In the genomic region with DNA sequence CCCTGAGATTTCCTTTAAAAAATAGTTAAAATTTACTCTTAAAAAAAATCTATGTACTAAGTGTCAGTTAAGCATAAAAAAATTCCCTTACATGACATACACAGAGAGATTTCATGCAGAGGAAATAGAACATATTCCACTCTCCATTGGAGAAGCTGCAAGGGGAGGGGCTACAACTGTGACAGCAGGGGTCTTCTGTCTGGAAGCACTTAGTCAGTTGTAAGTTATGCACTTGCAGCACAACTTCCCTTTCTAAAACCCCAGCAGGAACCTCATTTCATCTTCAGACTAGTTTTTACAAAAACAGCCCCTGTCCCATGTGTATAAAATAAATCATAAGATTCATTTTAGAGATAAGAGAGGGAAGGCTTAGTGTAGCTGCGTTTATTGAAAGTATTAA, we compare ENCODE assay signal across 19 mouse cellular contexts.
DNase-seq lines count a peak whose midpoint lies in the region; ATAC-seq and TF ChIP-seq lines count a peak whose summit lies in the region.
"Had no signal": no experiment of that assay in that cellular context is flagged by ENCODE, and none has a peak within 500 bp of the region (broad histone marks: within the 10 kb centered on the region; RNA-seq: fewer than 3 reads in every experiment).

No protein-coding gene starts in this region.

- H3K27ac ChIP-seq in hindbrain, embryonic 10.5 days = no peak overlapping the region
- no peak overlapping the region for H3K27ac ChIP-seq in hindbrain, embryonic 13.5 days
- H3K27ac ChIP-seq in midbrain, embryonic 11.5 days (ENCODE audit: low read depth, low read length) = no peak overlapping the region
- H3K27ac ChIP-seq: embryonic facial prominence, embryonic 13.5 days; forebrain, embryonic 13.5 days; heart, embryonic 13.5 days; hindbrain, embryonic 14.5 days; intestine, embryonic 15.5 days had no signal

- TF ChIP-seq CTCF in brain, embryonic 14.5 days (IDR thresholded peaks at IDR 0.05; ENCODE audit: borderline replicate concordance, extremely low read depth, insufficient read depth, insufficient read length) = no peak

- H3K4me2 ChIP-seq in hindbrain, embryonic 13.5 days = no peak overlapping the region
- no peak overlapping the region for H3K4me2 ChIP-seq in midbrain, embryonic 11.5 days
- H3K4me2 ChIP-seq: embryonic facial prominence, embryonic 13.5 days; forebrain, embryonic 13.5 days; heart, embryonic 13.5 days; hindbrain, embryonic 14.5 days; intestine, embryonic 15.5 days had no signal

- no peaks in the 10 kb centered on the region for H3K36me3 ChIP-seq in hindbrain, embryonic 10.5 days
- H3K36me3 ChIP-seq in hindbrain, embryonic 13.5 days = no peaks in the 10 kb centered on the region
- no peaks in the 10 kb centered on the region for H3K36me3 ChIP-seq in midbrain, embryonic 11.5 days (ENCODE audit: control insufficient read depth, insufficient read depth, low read length)
- H3K36me3 ChIP-seq: embryonic facial prominence, embryonic 13.5 days; heart, embryonic 13.5 days; intestine, embryonic 15.5 days had no signal

- no peaks in the 10 kb centered on the region for H3K27me3 ChIP-seq in hindbrain, embryonic 10.5 days (ENCODE audit: insufficient read depth, poor library complexity, severe bottlenecking)
- no peaks in the 10 kb centered on the region for H3K27me3 ChIP-seq in hindbrain, embryonic 13.5 days
- H3K27me3 ChIP-seq in midbrain, embryonic 11.5 days (ENCODE audit: control insufficient read depth, insufficient read depth, low read length) = no peaks in the 10 kb centered on the region
- H3K27me3 ChIP-seq: embryonic facial prominence, embryonic 13.5 days; forebrain, embryonic 13.5 days; heart, embryonic 13.5 days; intestine, embryonic 15.5 days had no signal

- ATAC-seq in hindbrain, embryonic 13.5 days (ENCODE audit: low FRiP score) = no peak
- no peak for ATAC-seq in midbrain, embryonic 11.5 days (ENCODE audit: low FRiP score)
- ATAC-seq: forebrain, embryonic 13.5 days; intestine, embryonic 15.5 days had no signal

- H3K9me3 ChIP-seq in hindbrain, embryonic 10.5 days = no peaks in the 10 kb centered on the region
- no peaks in the 10 kb centered on the region for H3K9me3 ChIP-seq in hindbrain, embryonic 13.5 days
- H3K9me3 ChIP-seq in midbrain, embryonic 11.5 days (ENCODE audit: control insufficient read depth, low read length) = no peaks in the 10 kb centered on the region
- H3K9me3 ChIP-seq: embryonic facial prominence, embryonic 13.5 days; forebrain, embryonic 13.5 days; heart, embryonic 13.5 days; intestine, embryonic 15.5 days had no signal

- no peak overlapping the region for H3K4me3 ChIP-seq in hindbrain, embryonic 10.5 days
- H3K4me3 ChIP-seq in hindbrain, embryonic 13.5 days = no peak overlapping the region
- no peak overlapping the region for H3K4me3 ChIP-seq in midbrain, embryonic 11.5 days (ENCODE audit: low read depth, low read length)
- H3K4me3 ChIP-seq: embryonic facial prominence, embryonic 13.5 days; forebrain, embryonic 13.5 days; heart, embryonic 13.5 days; intestine, embryonic 15.5 days had no signal

- peak; percentile 9 for DNase-seq in hindbrain, embryonic 10.5 days (ENCODE audit: low spot score)
- peak; percentile 6 for DNase-seq in brain, embryonic 14.5 days (ENCODE audit: low read depth)
- DNase-seq in embryo, embryonic 11.5 days (ENCODE audit: low read depth, low spot score) = peak; percentile 4
- peak; percentile 47 for DNase-seq in retina, embryonic 14.5 days (ENCODE audit: low spot score)
- no peak for DNase-seq in midbrain, embryonic 11.5 days (ENCODE audit: low spot score, missing footprints)
- DNase-seq in spleen, postnatal 10 days (ENCODE audit: low spot score in 2 of 2) = no peak
- DNase-seq: adrenal gland, adult 2 months; adrenal gland, postnatal 25 days; cerebellum, adult 2 months; cerebellum, postnatal 10 days; gastrocnemius, postnatal 36 days; heart, adult 11 months; heart, postnatal 4 days had no signal

- H3K4me1 ChIP-seq in hindbrain, embryonic 10.5 days (replicated peaks) = no peaks in the 10 kb centered on the region
- no peaks in the 10 kb centered on the region for H3K4me1 ChIP-seq in hindbrain, embryonic 13.5 days (replicated peaks)
- H3K4me1 ChIP-seq in midbrain, embryonic 11.5 days (ENCODE audit: control insufficient read depth, insufficient read depth, low read length) = no peaks in the 10 kb centered on the region
- H3K4me1 ChIP-seq: embryonic facial prominence, embryonic 13.5 days; forebrain, embryonic 13.5 days; heart, embryonic 13.5 days; intestine, embryonic 15.5 days had no signal

- 87% methylated on average over 1 of the region's 1 CpGs for WGBS in hindbrain, embryonic 10.5 days
- WGBS in hindbrain, embryonic 13.5 days = 82% methylated on average over 1 of the region's 1 CpGs
- 79% methylated on average over 1 of the region's 1 CpGs for WGBS in midbrain, embryonic 11.5 days

- TF ChIP-seq POLR2A in brain, embryonic 14.5 days (IDR thresholded peaks at IDR 0.05; ENCODE audit: borderline replicate concordance, extremely low read depth, insufficient read depth, insufficient read length, poor library complexity, severe bottlenecking) = no peak

- no peak overlapping the region for H3K9ac ChIP-seq in hindbrain, embryonic 13.5 days
- no peak overlapping the region for H3K9ac ChIP-seq in midbrain, embryonic 11.5 days (ENCODE audit: low read length)
- H3K9ac ChIP-seq: embryonic facial prominence, embryonic 13.5 days; forebrain, embryonic 13.5 days; heart, embryonic 13.5 days; hindbrain, embryonic 14.5 days; intestine, embryonic 15.5 days had no signal

Comparison
In these comparisons a context has a peak if more than half of its experiments do, and no peak if none do; other contexts are left out.
1. DNase-seq: peak in hindbrain, embryonic 10.5 days (single experiment), brain, embryonic 14.5 days (single experiment), embryo, embryonic 11.5 days (single experiment) and retina, embryonic 14.5 days (single experiment); none in midbrain, embryonic 11.5 days (single experiment) and spleen, postnatal 10 days (0 of 2).